Mouse (Mus musculus) erythroblast, adult 5-6 weeks (primary cell): ENCODE data around the gene Gm9833. TPM values are rescaled to one million over a fixed set of nuclear protein-coding genes. Genes with fewer than 3 reads are reported as not detected.

Experiments
- ATAC-seq: replicated peaks from 2 replicates; pipeline ENCODE4 v1.8.0; 2016; ENCODE audit warnings: moderate number of reproducible peaks, mild to moderate bottlenecking, moderate TSS enrichment, inconsistent platforms; ENCODE audit not compliant: poor library complexity, low FRiP score, severe bottlenecking
- total RNA-seq, 2 experiments: library from RNA; stranded (forward) in 1 of 2; stranded (reverse) in 1 of 2; fragments of 150-400 nt in 1 of 2; fragments of 200-764, 138-1000 nt in 1 of 2; gene quantifications; 2 replicates each; pipeline versions ENCODE4 v1.2.3 to v1.2.4; 2015 to 2017; ENCODE audit warnings: low replicate concordance in 2 of 2

Gene Gm9833
- 3.3 and 3.8 TPM in 2 replicates for total RNA-seq (2015; ENCODE audit: low replicate concordance)
- 4.2 and 5.6 TPM in 2 replicates for total RNA-seq (2017; ENCODE audit: low replicate concordance)

GRCm38 (mm10) chr3:10087994-10088393, at the start of gene Gm9833:
Gene Gm9833 (plus strand): TSS chr3:10088110.
- peak; percentile 67 for ATAC-seq

DNA sequence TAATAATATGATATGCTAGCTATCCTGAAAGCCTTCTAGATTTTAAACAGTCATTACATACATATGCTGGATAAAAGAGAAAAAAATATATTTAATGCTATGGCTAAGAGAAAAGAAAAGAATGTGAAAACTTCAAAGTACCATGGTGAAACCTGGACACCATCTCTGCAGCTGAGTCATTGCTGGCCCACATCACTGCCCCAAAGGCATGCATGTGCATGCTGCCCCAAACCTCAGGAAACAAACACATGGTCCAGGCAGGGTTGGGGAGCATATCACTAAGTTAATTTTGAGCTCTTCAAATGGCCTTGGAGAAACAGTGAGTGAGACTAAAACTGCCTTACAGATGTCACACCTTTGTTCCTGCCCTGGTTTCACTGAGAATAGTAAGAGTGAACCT, 17.8 kb upstream of the Gm9833 start:
- ATAC-seq: no peak

- no peak for ATAC-seq
Observed at GRCm38 (mm10) chr3:10075826-10076225, 12.1 kb upstream of the Gm9833 start.

DNA sequence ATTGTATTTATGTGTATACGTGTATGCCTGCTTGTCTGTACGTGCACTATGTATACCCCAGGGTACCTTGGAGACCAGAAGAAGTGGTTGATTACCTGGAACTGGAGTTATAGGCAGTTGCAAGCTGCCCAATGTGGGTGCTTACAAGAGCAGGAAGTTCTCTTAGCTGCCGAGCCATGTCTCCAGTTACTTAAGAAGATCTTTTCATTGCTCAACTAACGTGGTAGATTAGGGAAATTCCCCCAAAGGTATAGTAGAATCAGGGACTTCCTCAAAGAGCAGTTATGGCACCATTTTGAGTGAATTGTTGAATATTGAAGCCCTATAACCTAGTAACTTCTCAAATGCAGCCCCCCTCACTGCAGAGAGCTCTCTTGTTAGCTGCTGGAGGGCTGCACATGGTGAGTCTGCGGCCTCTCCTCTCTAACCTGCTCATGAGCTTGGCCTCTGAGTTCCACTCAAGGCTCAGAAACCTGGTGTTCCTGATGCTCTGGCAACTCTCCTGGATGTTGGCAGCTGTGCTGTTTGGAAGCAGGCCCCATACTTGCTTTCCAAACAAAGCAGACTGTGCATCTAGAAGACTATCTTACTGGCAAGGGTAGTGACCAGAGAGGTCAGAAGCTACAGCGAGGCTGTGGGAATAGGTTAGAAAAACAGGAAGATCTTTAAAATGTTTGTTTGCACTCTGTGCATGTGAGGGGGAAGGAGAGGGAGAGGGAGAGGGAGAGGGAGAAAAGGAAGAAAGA, 10.6 kb upstream of the Gm9833 start:
- ATAC-seq: no peak

DNA sequence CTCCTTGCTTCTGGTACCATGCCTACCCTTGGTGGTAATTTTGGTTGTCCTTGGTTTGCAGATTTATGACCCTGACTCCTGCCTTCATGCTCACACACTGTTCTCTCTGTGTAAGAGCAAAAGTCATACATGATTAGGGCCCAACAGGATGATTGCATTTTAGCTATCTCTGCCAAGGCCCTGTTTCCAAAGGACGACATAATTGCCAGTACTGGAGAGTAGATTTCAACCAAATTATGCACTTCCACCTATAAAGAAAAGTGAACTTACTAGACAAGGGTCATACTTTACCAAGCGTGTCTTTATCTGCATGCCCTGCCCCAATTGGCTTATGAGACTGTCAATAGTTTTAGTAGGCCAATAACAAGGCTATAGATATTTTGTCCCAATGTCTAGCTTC, 9.8 kb upstream of the Gm9833 start:
- no peak for ATAC-seq

DNA sequence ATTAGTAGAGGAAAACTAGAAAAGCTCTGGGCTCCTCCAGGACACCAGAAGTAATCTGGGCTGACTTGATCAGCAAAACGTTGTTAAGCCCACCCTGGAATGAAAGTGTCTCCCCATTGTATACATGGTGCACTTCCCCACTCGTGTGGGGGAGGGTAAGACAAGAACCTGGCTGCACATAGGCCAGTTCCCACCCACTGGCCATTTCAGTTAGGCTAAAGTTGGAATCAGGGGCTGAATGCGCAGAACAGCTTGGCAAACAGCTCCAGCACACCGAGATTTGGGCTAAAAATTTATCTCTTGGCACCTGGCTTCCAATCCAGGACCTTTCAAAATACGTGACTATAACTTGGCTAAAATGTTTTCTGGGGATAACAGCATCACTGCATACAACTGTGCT, 6.6 kb upstream of the Gm9833 start:
- no peak for ATAC-seq

GRCm38 (mm10) chr3:10081911-10082541, 5.9 kb upstream of the Gm9833 start:
- ATAC-seq: no peak

DNA sequence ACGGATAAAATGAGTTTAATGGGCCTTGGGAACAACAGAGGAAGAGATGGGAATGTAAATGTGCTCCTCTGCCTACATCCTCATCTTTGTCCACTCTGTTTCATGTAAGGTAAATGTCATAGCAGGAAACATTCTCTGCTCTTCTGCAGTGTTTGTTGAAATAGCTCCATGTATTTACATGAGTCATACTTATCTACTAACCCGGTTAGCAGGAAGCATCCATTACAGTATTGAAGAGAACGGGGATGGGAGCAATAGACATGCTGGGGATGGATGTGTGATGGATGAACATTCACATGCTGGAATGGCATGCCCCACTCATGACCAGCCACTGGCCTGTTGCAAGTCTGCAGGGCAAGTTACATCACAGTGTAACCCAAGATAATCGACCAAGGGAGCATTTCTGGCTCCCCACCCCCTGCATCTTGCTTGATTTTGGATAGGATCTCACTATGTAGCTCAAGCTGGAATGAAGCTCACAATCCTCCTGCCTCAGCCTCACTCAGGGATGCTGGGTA, 5.3 kb upstream of the Gm9833 start:
- no peak for ATAC-seq

GRCm38 (mm10) chr3:10084102-10084501, 3.8 kb upstream of the Gm9833 start:
- ATAC-seq: no peak

DNA sequence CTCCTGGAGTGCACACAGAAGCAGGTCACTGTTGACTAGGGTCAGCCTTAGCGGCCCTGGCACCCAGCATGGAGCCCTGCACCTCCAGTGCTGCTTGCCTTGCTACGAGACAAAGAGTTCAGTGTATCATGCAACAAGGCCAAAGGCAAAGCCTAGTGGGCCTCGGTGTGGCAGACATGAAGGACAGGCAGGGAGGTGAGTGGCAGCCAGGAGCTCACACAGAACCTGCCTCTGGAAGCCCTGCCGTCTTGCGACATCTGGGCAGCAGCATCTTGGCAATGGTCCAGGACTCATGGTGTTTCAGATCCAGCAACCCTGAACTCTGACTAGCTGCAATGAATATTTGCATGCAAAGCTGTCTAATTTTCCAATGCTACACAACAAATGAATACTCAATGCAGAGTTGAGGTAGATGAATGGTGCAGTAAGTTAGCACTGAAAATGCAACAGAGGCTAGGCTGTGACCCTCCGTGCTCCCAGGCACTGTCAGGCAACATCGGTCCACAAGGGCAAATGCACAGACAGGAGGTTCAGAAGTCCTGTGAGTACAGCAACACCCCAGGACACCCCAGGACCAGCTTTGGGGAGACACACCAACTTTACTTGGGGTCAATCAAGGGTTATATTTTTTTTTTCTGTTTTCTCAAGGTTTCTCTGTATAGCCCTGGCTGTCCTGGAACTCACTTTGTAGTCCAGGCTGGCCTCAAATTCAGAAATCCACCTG, 2.4 kb upstream of the Gm9833 start:
- no peak for ATAC-seq

- no peak for ATAC-seq
Observed at GRCm38 (mm10) chr3:10087511-10087910, 399 bp upstream of the Gm9833 start.

GRCm38 (mm10) chr3:10091616-10092140, 3.8 kb downstream of the Gm9833 start:
- no peak for ATAC-seq

DNA sequence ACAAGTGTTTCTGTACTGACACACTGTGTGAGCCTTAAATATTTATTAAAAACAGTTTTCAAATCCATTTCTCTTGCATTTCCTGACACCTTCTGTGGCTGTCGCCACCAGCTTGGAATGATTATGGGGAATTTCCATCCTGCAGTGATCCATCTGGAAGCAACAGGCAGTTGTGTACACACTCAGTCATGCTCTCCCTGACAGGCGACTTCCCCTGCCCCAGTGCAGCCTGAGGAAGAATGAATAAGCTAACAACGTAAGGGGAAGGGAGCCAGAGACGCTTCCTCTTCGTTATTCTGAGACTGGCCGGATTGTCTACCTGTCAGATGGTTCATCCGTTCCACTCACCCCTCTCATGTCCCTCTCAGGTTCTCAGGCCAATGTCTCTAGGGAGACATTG, 4.6 kb downstream of the Gm9833 start:
- no peak for ATAC-seq

- ATAC-seq: no peak
Observed at GRCm38 (mm10) chr3:10092914-10093313, 5.0 kb downstream of the Gm9833 start.

DNA sequence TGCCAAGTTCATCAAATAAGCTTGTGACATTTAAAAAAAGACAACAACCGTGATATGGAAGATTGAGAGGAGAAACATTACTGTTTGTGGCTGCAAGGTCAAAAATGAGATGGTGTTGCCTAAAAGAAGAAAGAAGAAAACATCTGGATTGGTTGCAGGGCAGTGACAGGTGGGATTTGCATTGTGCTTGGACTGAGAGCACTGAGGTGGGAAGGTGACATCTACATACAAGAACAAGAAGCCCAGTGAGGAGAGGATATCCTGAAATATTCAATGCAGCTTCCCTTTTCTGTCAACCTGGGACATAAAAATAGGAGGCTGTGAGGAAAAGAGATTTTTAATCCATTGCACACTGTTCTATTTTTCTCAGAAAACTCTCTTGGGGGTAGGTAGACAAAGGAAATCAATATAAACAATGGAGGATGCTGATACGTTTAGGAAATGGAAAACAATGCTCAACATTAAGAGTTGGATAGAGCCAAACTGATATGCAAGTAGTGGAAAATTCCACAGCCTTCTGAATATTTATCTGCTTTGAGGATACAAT, 7.2 kb downstream of the Gm9833 start:
- no peak for ATAC-seq

GRCm38 (mm10) chr3:10099756-10100155, 11.8 kb downstream of the Gm9833 start:
- ATAC-seq: no peak

- ATAC-seq: no peak
Observed at GRCm38 (mm10) chr3:10111570-10111969, 23.7 kb downstream of the Gm9833 start.

GRCm38 (mm10) chr3:10112196-10112595, 24.3 kb downstream of the Gm9833 start:
- ATAC-seq: no peak

DNA sequence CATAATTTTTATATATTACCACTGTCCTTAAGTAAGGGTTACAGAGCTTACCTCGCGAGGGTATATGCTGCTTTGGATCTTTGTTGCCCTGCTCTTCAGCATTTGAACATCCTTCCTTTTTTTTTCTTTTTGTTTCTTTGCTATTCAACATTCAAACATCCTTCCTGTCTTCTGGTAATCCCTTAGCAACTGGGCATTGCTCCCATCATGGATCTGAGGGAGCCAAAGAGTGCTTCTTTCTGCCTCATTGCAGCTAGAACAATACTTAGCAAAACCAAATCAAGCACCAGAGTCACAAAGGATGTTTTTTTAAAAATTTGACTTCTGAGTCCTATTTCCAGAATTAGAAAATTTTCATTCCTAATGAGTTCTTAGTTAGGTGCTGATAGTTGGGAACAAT, 24.8 kb downstream of the Gm9833 start:
- no peak for ATAC-seq

DNA sequence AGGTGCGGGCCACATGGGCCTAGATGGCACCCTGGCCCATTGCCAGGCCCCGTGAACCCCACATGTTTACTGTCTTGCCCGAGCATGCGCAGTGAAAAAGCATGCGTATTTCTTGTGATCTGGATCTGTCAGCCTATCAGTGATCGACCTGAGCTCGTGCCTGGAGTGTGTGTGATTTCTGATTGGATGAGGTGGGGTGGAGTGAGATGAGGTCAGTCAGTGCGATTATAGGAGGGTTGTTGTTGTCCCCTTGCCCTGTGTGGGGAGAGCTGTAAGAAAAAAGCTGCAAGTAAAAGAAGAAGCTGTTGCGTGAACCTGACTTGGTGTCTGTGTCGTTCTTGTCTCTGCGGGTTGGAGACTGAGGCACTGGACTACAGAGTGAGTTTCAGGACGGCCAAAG, 28.6 kb downstream of the Gm9833 start:
- ATAC-seq: no peak
